Mouse (Mus musculus): ENCODE results near the gene Rnd1.
A peak's percentile ranks its signal among the peaks of the same experiment; 100 is the strongest.

Gene Rnd1

GRCm38 (mm10) chr15:98676471-98676870, 790 bp downstream of the Rnd1 start:
- no peak for DNase-seq

- DNase-seq = no peak
Observed at GRCm38 (mm10) chr15:98675634-98676250, 1.5 kb downstream of the Rnd1 start.

GRCm38 (mm10) chr15:98674994-98675545, 2.2 kb downstream of the Rnd1 start:
- no peak for DNase-seq

GRCm38 (mm10) chr15:98674284-98674993, 2.8 kb downstream of the Rnd1 start:
- no peak for DNase-seq

GRCm38 (mm10) chr15:98673732-98674131, 3.5 kb downstream of the Rnd1 start:
- DNase-seq = no peak

GRCm38 (mm10) chr15:98672592-98672991, 4.7 kb downstream of the Rnd1 start:
- no peak for DNase-seq

GRCm38 (mm10) chr15:98664042-98664907, 13.0 kb downstream of the Rnd1 start:
- no peak for DNase-seq

- DNase-seq = peak; percentile 96
Observed at GRCm38 (mm10) chr15:98662567-98663545, 14.4 kb downstream of the Rnd1 start, which contains the start of gene Ddx23. Gene Ddx23 (minus strand): TSS chr15:98662894.

- no peak for DNase-seq
Observed at GRCm38 (mm10) chr15:98662198-98662566, 15.1 kb downstream of the Rnd1 start.

GRCm38 (mm10) chr15:98656982-98657751, 20.1 kb downstream of the Rnd1 start:
- DNase-seq = no peak

- no peak for DNase-seq
Observed at GRCm38 (mm10) chr15:98652174-98652573, 25.1 kb downstream of the Rnd1 start.

- no peak for DNase-seq
Observed at GRCm38 (mm10) chr15:98651431-98651830, 25.8 kb downstream of the Rnd1 start.

- DNase-seq = no peak
Observed at GRCm38 (mm10) chr15:98648071-98648470, 29.2 kb downstream of the Rnd1 start.

GRCm38 (mm10) chr15:98647308-98647707, 30.0 kb downstream of the Rnd1 start:
- no peak for DNase-seq

GRCm38 (mm10) chr15:98646737-98647136, 30.5 kb downstream of the Rnd1 start:
- no peak for DNase-seq

GRCm38 (mm10) chr15:98645057-98646026, 31.9 kb downstream of the Rnd1 start:
- peak; percentile 63 for DNase-seq

- DNase-seq = no peak
Observed at GRCm38 (mm10) chr15:98644406-98644805, 32.9 kb downstream of the Rnd1 start.

GRCm38 (mm10) chr15:98640157-98640556, 37.1 kb downstream of the Rnd1 start:
- peak; percentile 76 for DNase-seq

GRCm38 (mm10) chr15:98637155-98637554, 40.1 kb downstream of the Rnd1 start:
- no peak for DNase-seq

GRCm38 (mm10) chr15:98636517-98636916, 40.7 kb downstream of the Rnd1 start:
- no peak for DNase-seq
